Mouse (Mus musculus) large intestine, adult 2 months (tissue): Measurements from ENCODE around the gene Mael. TPM values are rescaled to one million over a fixed set of nuclear protein-coding genes. Genes with fewer than 3 reads are reported as not detected.

Experiments
- DNase-seq: peaks from one replicate; pipeline ENCODE4 v3.0.0-alpha.2; 2012; ENCODE audit warnings: low read depth, low spot score
- WGBS: fragments of 180-500 bp; shearing (Covaris S2); methylation state at CpG from one replicate; pipeline ENCODE4 v1.1.7; 2018; 5-methylcytosine and 5-hydroxymethylcytosine counted together
- polyA plus RNA-seq: library from polyadenylated mRNA; depleted of rRNA; stranded (reverse); fragments of >200 nt; gene quantifications from 2 replicates; pipeline ENCODE4 v1.2.3, GENCODE M21; 2012

Mael gene
- polyA plus RNA-seq, 1 experiment: not detected

GRCm38 (mm10) chr1:166244285-166244684 is 5.7 kb upstream of the Mael start:
- DNase-seq: no peak
- WGBS: 73% methylated on average over 6 of the region's 6 CpGs

- no peak for DNase-seq
- 82% methylated on average over 4 of the region's 4 CpGs for WGBS
These were observed 24.4 kb downstream of the Mael start for GRCm38 (mm10) chr1:166214181-166214580.

GRCm38 (mm10) chr1:166209371-166209770 is 29.2 kb downstream of the Mael start:
- no peak for DNase-seq
- 78% methylated on average over 6 of the region's 6 CpGs for WGBS

- 59% methylated on average over 3 of the region's 3 CpGs for WGBS
- DNase-seq: no peak
These were observed 33.4 kb downstream of the Mael start for GRCm38 (mm10) chr1:166205159-166205558.

- 53% methylated on average over 5 of the region's 5 CpGs for WGBS
- no peak for DNase-seq
These were observed 34.4 kb downstream of the Mael start for GRCm38 (mm10) chr1:166204171-166204570.

GRCm38 (mm10) chr1:166189821-166190220 is 48.7 kb downstream of the Mael start:
- WGBS: 84% methylated on average over 4 of the region's 4 CpGs
- DNase-seq: no peak

GRCm38 (mm10) chr1:166185357-166185756 is 53.2 kb downstream of the Mael start:
- no peak for DNase-seq
- WGBS: 83% methylated on average over 5 of the region's 5 CpGs

GRCm38 (mm10) chr1:166184391-166185229 is 53.9 kb downstream of the Mael start:
- DNase-seq: no peak
- 77% methylated on average over 22 of the region's 22 CpGs for WGBS

GRCm38 (mm10) chr1:166182952-166183627 is 55.5 kb downstream of the Mael start:
- no peak for DNase-seq
- WGBS: 23% methylated on average over 10 of the region's 10 CpGs

GRCm38 (mm10) chr1:166181510-166181909 is 57.0 kb downstream of the Mael start:
- WGBS: 86% methylated on average over 7 of the region's 7 CpGs
- no peak for DNase-seq

GRCm38 (mm10) chr1:166173621-166174020 is 64.9 kb downstream of the Mael start:
- no peak for DNase-seq
- WGBS: 75% methylated on average over 9 of the region's 9 CpGs

GRCm38 (mm10) chr1:166172992-166173391 is 65.6 kb downstream of the Mael start:
- DNase-seq: no peak
- WGBS: 62% methylated on average over 3 of the region's 3 CpGs

GRCm38 (mm10) chr1:166170852-166171251 is 67.7 kb downstream of the Mael start:
- 89% methylated on average over 12 of the region's 12 CpGs for WGBS
- no peak for DNase-seq

- no peak for DNase-seq
- WGBS: 82% methylated on average over 7 of the region's 7 CpGs
These were observed 68.8 kb downstream of the Mael start for GRCm38 (mm10) chr1:166169713-166170112.

GRCm38 (mm10) chr1:166168017-166168416 is 70.5 kb downstream of the Mael start:
- whole genome bisulfite sequencing: 93% methylated on average over 7 of the region's 7 CpGs

GRCm38 (mm10) chr1:166167405-166167804 is 71.1 kb downstream of the Mael start:
- no peak for DNase-seq
- 95% methylated on average over 4 of the region's 4 CpGs for WGBS

More at GRCm38 (mm10) chr1:166168017-166168416, 70.5 kb downstream of the Mael start:
- DNase-seq: no peak

- DNase-seq: no peak
- 94% methylated on average over 9 of the region's 9 CpGs for WGBS
These were observed 73.4 kb downstream of the Mael start for GRCm38 (mm10) chr1:166165159-166165558.

GRCm38 (mm10) chr1:166164580-166164979 is 74.0 kb downstream of the Mael start:
- 91% methylated on average over 14 of the region's 14 CpGs for WGBS
- DNase-seq: no peak

GRCm38 (mm10) chr1:166160569-166161445 is 77.7 kb downstream of the Mael start:
- 25% methylated on average over 24 of the region's 24 CpGs for WGBS
- DNase-seq: no peak

- 65% methylated on average over 5 of the region's 5 CpGs for WGBS
- DNase-seq: no peak
These were observed 78.4 kb downstream of the Mael start for GRCm38 (mm10) chr1:166160111-166160510.
